Mouse (Mus musculus) heart, embryonic 13.5 days (tissue): ENCODE data around the gene March10. TPM values are rescaled to one million over a fixed set of nuclear protein-coding genes. Genes with fewer than 3 reads are reported as not detected.

Experiments
- ATAC-seq: fragments of 200-750 bp; cut with Nextera tagmentation; 2 replicates; pipeline ENCODE4 v1.8.0; 2017; ENCODE audit warnings: moderate TSS enrichment; ENCODE audit not compliant: insufficient number of reproducible peaks, low FRiP score, low TSS enrichment; ENCODE audit errors: extremely low read depth
- H3K27ac ChIP-seq: fragments of 300-500 bp; sonication (generic); replicated peaks from 2 replicates; pipeline ENCODE4 v1.5.1; 2015; ENCODE audit warnings: moderate library complexity, mild to moderate bottlenecking, inconsistent platforms
- H3K27me3 ChIP-seq: fragments of 300-500 bp; sonication (generic); replicated peaks from 2 replicates; pipeline ENCODE4 v1.6.1; 2015; ENCODE audit warnings: mild to moderate bottlenecking, inconsistent platforms
- H3K36me3 ChIP-seq: fragments of 300-500 bp; sonication (generic); 2 replicates; pipeline ENCODE4 v1.6.1; 2015; ENCODE audit warnings: mild to moderate bottlenecking, inconsistent platforms
- H3K4me1 ChIP-seq: fragments of 300-500 bp; sonication (generic); 2 replicates; pipeline ENCODE4 v1.6.1; 2015; ENCODE audit warnings: inconsistent platforms
- H3K4me2 ChIP-seq: fragments of 300-500 bp; sonication (generic); 2 replicates; pipeline ENCODE4 v1.6.1; 2015; ENCODE audit warnings: inconsistent platforms, mild to moderate bottlenecking, moderate library complexity
- H3K4me3 ChIP-seq: fragments of 300-500 bp; sonication (generic); 2 replicates; pipeline ENCODE4 v1.5.1; 2015; ENCODE audit warnings: moderate library complexity, mild to moderate bottlenecking, inconsistent platforms
- H3K9ac ChIP-seq: fragments of 300-500 bp; sonication (generic); 2 replicates; pipeline ENCODE4 v1.6.1; 2015; ENCODE audit warnings: inconsistent platforms, mild to moderate bottlenecking, moderate library complexity
- H3K9me3 ChIP-seq: fragments of 300-500 bp; sonication (generic); 2 replicates; pipeline ENCODE4 v1.6.1; 2016; ENCODE audit warnings: inconsistent platforms
- WGBS: fragments of 180-500 bp; shearing (Covaris S2); methylation state at CpG from one replicate; pipeline ENCODE4 v1.1.7; 2015; ENCODE audit warnings: mixed read lengths; 5-methylcytosine and 5-hydroxymethylcytosine counted together
- polyA plus RNA-seq: library from polyadenylated mRNA; unstranded; fragments of >200 nt; fragmentation: Nextera tagmentation; extraction: Ambion mirVana; gene quantifications from 2 replicates; pipeline ENCODE4 v1.2.1, GENCODE M21; 2015

Gene March10
- polyA plus RNA-seq, result 0.36 TPM in 1 of 2 replicates, not detected in the other

DNA sequence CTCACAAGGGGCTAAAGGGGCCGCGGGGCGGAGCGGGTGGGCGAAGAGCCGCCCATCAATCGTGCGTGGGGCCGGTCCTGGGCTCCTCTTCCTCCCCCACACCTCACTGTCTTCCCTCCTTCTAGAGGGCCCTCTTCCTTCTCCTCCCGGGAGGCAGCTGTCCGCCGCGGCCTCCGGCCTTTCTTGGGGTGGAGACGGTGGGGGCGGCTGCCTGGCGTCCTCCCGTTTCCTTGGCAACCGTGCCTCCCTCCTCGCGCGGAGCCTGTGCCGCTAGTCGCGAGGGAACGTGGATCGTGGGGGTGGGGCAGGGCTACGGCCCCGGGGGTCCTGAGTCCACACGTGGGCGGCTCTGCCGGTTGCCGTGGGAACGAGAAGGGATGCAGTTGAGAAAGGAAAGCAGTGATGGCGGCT is at the start of gene March10:
Gene March10, minus strand, starts transcription at position 239 of the 411 bp plus-strand sequence.
- Histone ChIP-seq H3K4me2 (peak within 1 kb of the TSS; percentile 82), H3K27ac (no peak within 1 kb of the TSS), H3K4me1 (peaks cover 8% of the 10 kb centered on the region; the same call in 1 of the 2 replicates), H3K36me3 (no peaks in the 10 kb centered on the region), H3K9me3 (no peaks in the 10 kb centered on the region), H3K27me3 (peaks cover 11% of the 10 kb centered on the region; the same call in 1 of the 2 replicates), H3K9ac (peak within 1 kb of the TSS; percentile 79), H3K4me3 (peak within 1 kb of the TSS; percentile 58)
- WGBS, result 3% methylated on average over 35 of the region's 35 CpGs
- no peak for ATAC-seq

GRCm38 (mm10) chr11:105506322-105506721 is 49.8 kb upstream of the March10 start:
- no peak for ATAC-seq
- H3K9ac ChIP-seq, result no peak overlapping the region
- WGBS, result 58% methylated on average over 11 of the region's 11 CpGs
- no peaks in the 10 kb centered on the region for H3K36me3 ChIP-seq
- H3K27ac ChIP-seq, result peak overlapping the region; percentile 72
- peaks cover 64% of the 10 kb centered on the region for H3K4me1 ChIP-seq
- H3K27me3 ChIP-seq, result no peaks in the 10 kb centered on the region
- no peaks in the 10 kb centered on the region for H3K9me3 ChIP-seq
- no peak overlapping the region for H3K4me2 ChIP-seq
- H3K4me3 ChIP-seq, result no peak overlapping the region

DNA sequence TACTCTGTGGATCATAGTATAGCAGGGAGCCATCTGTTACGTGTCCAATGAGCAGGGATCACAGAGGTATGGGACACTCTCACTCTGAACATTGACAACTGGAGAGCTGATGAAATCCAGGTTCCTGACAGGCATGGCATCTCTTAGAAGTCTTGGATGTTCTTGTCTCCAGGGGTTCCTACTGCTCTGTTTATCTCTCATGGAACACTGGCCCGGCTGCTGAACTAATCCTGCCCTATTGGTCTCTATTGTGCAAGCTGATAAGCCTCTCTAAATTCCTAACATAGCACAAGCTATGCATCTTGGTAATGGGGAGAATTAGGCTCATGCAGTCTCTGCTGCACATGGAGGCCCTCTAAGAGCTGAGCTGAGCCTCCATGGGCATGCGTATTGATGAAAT is 48.5 kb upstream of the March10 start:
- no peaks in the 10 kb centered on the region for H3K9me3 ChIP-seq
- H3K9ac ChIP-seq, result no peak overlapping the region
- H3K4me2 ChIP-seq, result no peak overlapping the region
- H3K4me1 ChIP-seq, result peaks cover 52% of the 10 kb centered on the region
- H3K27me3 ChIP-seq, result no peaks in the 10 kb centered on the region
- 27% methylated on average over 3 of the region's 3 CpGs for WGBS
- no peaks in the 10 kb centered on the region for H3K36me3 ChIP-seq
- ATAC-seq, result no peak
- no peak overlapping the region for H3K4me3 ChIP-seq
- peak overlapping the region; percentile 72 for H3K27ac ChIP-seq

- Histone ChIP-seq H3K4me1 (peaks cover 39% of the 10 kb centered on the region), H3K27me3 (no peaks in the 10 kb centered on the region), H3K9me3 (no peaks in the 10 kb centered on the region), H3K9ac (no peak overlapping the region), H3K4me2 (no peak overlapping the region), H3K27ac (no peak overlapping the region), H3K36me3 (no peaks in the 10 kb centered on the region), H3K4me3 (no peak overlapping the region)
- 84% methylated on average over 4 of the region's 4 CpGs for WGBS
- no peak for ATAC-seq
Observed at GRCm38 (mm10) chr11:105502311-105502710, 45.8 kb upstream of the March10 start.

- ATAC-seq, result no peak
- Histone ChIP-seq H3K4me2 (no peak overlapping the region), H3K27me3 (no peaks in the 10 kb centered on the region), H3K4me3 (no peak overlapping the region), H3K9ac (no peak overlapping the region), H3K4me1 (peaks cover 45% of the 10 kb centered on the region), H3K9me3 (no peaks in the 10 kb centered on the region), H3K27ac (no peak overlapping the region; the same call in 1 of the 2 replicates), H3K36me3 (no peaks in the 10 kb centered on the region)
- WGBS, result 46% methylated on average over 6 of the region's 6 CpGs
Observed at GRCm38 (mm10) chr11:105497505-105497904, 41.0 kb upstream of the March10 start.

DNA sequence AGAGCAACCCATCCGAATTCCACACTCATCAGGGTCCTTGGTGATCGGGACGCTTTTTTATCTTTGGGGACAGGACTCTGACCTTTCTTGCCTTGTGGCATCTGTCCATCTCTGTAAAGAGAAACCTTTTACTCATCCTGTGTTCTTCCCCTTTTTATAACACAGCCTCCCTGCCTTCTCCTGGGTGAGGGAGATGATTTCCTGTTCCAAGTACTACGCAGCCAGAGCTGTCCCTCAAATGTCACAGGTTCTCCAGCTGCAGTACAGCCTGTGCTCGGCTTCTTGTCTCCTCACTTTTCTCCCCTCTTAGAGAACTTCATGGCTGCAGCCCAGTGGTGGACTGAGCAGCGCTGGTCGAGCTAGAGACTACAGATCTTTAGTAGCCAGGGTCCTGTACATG is 40.1 kb upstream of the March10 start:
- peak overlapping the region; percentile 3; the same call in 1 of the 2 replicates for H3K9ac ChIP-seq
- no peaks in the 10 kb centered on the region for H3K36me3 ChIP-seq
- peaks cover 53% of the 10 kb centered on the region for H3K4me1 ChIP-seq
- 22% methylated on average over 7 of the region's 7 CpGs for WGBS
- no peaks in the 10 kb centered on the region for H3K9me3 ChIP-seq
- H3K4me3 ChIP-seq, result no peak overlapping the region
- H3K27me3 ChIP-seq, result no peaks in the 10 kb centered on the region
- peak overlapping the region; percentile 65 for H3K27ac ChIP-seq
- no peak for ATAC-seq
- peak overlapping the region; percentile 29 for H3K4me2 ChIP-seq

DNA sequence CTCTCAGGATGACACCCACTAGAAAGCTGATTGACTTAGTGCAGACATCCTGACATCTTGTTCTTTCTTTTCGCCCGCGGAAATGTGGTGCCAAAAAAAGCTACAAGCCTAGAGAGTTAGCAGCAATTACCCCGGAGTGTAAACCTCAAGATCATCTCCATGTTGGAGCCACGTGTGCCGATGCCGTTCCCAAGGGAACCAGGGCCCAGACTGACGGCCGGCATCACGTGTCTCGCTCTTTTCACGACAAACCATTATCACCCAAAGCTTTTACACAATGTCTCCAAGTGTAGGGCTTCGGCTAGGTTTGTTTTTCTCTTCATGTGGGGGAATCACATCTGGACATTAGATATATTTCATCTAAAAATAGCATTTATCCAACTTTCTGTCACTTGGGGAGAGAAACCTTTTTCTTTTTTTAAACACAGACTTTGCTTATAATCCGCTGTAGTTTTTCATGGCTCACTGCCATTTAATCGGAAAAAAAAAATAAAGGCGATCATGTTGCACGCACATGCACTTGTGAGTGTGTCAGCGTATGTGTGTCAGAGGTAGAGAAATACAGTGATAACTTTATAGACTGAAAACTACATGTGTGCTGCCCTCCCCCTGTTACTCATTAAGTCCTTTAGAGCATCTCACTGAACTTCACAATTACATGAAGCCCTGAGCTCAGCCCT is 39.2 kb upstream of the March10 start:
- Histone ChIP-seq H3K4me2 (peak overlapping the region; percentile 53), H3K27me3 (no peaks in the 10 kb centered on the region), H3K9me3 (no peaks in the 10 kb centered on the region), H3K27ac (peak overlapping the region; percentile 65), H3K36me3 (no peaks in the 10 kb centered on the region), H3K4me1 (peaks cover 55% of the 10 kb centered on the region), H3K4me3 (no peak overlapping the region), H3K9ac (no peak overlapping the region)
- 42% methylated on average over 18 of the region's 18 CpGs for whole genome bisulfite sequencing
- ATAC-seq, result no peak

DNA sequence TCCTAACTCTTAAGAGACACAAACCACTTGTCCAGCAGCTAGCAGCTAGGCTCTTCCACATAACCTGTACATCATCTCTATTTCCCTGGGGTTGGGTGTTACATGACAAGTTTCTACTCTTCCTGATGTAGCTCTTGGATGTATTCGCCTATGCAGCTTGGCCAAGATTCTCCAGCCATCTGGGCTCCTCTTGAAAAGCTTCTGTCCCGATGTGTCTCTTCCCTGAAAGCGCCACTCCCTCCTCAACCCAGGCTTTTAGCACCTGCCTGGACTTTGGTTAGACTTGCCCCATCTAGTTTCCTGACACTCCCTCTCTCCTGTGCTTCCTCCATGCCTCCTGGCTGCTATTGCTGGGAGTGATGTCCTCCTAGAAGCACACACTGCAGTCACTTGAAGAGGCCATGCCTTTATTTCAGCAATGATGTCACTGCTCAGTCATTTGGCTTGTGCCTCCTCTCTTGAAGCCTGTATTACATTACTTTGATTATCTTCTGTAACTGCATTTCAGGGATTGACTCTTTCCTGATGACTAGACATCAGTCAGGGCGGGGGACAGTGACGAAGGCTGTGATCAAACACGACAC is 38.3 kb upstream of the March10 start:
- Histone ChIP-seq H3K4me3 (no peak overlapping the region), H3K9me3 (no peaks in the 10 kb centered on the region), H3K9ac (no peak overlapping the region), H3K27ac (peak overlapping the region; percentile 65), H3K36me3 (no peaks in the 10 kb centered on the region), H3K4me1 (peaks cover 55% of the 10 kb centered on the region), H3K4me2 (peak overlapping the region; percentile 53), H3K27me3 (no peaks in the 10 kb centered on the region)
- ATAC-seq, result no peak
- WGBS, result 50% methylated on average over 6 of the region's 6 CpGs

DNA sequence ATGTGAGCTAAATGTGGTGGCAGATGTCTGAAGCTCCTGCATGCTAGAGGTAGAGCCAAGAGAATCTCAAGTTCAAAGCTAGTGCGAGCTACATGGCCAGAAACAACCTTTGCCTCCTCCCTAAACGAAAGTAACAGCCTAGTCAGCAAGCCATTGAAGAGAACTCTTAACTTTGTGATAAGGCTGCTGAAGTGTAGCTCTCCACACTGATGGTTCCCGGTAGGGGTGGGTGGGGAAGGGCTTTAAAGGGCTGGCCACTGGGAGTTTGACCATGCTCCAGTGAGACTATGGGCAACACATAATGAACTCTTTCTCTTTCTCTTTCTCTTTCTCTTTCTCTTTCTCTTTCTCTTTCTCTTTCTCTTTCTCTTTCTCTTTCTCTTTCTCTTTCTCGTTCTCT is 35.9 kb upstream of the March10 start:
- Histone ChIP-seq H3K4me3 (no peak overlapping the region), H3K9ac (no peak overlapping the region), H3K9me3 (no peaks in the 10 kb centered on the region), H3K27me3 (no peaks in the 10 kb centered on the region), H3K27ac (no peak overlapping the region), H3K4me2 (no peak overlapping the region), H3K4me1 (peaks cover 46% of the 10 kb centered on the region), H3K36me3 (no peaks in the 10 kb centered on the region)
- 40% methylated on average over 4 of the region's 4 CpGs for WGBS
- ATAC-seq, result no peak

- H3K4me2 ChIP-seq, result no peak overlapping the region
- ATAC-seq, result no peak
- WGBS, result 53% methylated on average over 5 of the region's 5 CpGs
Observed at GRCm38 (mm10) chr11:105490971-105491370, 34.4 kb upstream of the March10 start.

GRCm38 (mm10) chr11:105485412-105485811 is 28.9 kb upstream of the March10 start:
- H3K4me1 ChIP-seq, result no peaks in the 10 kb centered on the region
- no peak overlapping the region for H3K27ac ChIP-seq
- 70% methylated on average over 6 of the region's 6 CpGs for WGBS
- H3K9ac ChIP-seq, result no peak overlapping the region
- H3K4me3 ChIP-seq, result no peak overlapping the region
- no peak for ATAC-seq
- H3K9me3 ChIP-seq, result no peaks in the 10 kb centered on the region
- H3K4me2 ChIP-seq, result no peak overlapping the region
- no peaks in the 10 kb centered on the region for H3K27me3 ChIP-seq
- no peaks in the 10 kb centered on the region for H3K36me3 ChIP-seq

More at GRCm38 (mm10) chr11:105490971-105491370, 34.4 kb upstream of the March10 start:
- Histone ChIP-seq H3K36me3 (no peaks in the 10 kb centered on the region), H3K4me1 (peaks cover 32% of the 10 kb centered on the region), H3K27ac (no peak overlapping the region), H3K4me3 (no peak overlapping the region), H3K9ac (no peak overlapping the region), H3K27me3 (no peaks in the 10 kb centered on the region), H3K9me3 (no peaks in the 10 kb centered on the region)

DNA sequence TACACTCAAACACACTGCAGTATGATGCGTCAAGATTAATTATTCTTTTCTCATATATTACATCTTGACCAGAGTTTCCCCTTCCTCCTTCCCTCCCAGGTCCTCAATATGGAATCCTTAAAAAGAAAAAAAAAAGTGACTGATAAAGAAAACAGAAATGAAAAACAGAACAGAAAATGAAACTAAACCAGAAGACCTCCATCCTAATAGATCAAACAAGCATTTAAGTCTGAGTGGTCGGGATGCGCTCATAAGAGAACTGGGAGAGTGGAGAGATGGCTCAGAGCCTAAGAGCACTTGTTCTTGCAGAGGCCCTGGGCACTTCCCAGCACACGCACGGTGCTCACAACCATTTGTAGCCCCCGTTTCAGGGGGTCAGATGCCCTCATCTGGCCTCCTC is 28.5 kb upstream of the March10 start:
- no peak overlapping the region for H3K4me2 ChIP-seq
- H3K27ac ChIP-seq, result no peak overlapping the region
- no peaks in the 10 kb centered on the region for H3K9me3 ChIP-seq
- 77% methylated on average over 6 of the region's 6 CpGs for WGBS
- no peaks in the 10 kb centered on the region for H3K27me3 ChIP-seq
- no peak overlapping the region for H3K9ac ChIP-seq
- no peaks in the 10 kb centered on the region for H3K36me3 ChIP-seq
- H3K4me1 ChIP-seq, result no peaks in the 10 kb centered on the region
- no peak for ATAC-seq
- H3K4me3 ChIP-seq, result no peak overlapping the region
